Mouse (Mus musculus): ENCODE measurements around the gene Gse1.

DNA sequence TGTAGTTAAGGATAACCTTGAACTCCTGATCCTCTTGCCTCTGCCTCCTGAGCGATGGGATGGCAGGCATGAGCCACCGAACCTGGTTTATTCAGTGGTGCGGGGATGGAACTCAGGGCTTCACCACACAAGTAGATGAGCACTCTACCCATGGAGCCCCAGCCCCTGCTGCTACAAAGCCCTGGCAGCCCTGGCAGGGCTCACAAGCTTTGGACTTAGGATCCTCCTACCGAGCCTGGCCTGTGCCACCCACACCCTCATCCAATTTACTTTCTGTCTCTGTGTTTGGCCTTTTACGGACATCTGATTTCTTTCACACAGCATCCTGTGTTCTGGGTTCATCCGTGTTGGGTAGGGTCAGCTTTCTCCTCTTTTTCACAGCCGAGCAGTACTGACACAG is 88.5 kb downstream of the Gse1 start:
- no peak for TF ChIP-seq TAL1 (IDR thresholded peaks at IDR 0.05; ENCODE audit: low read length)
- no peak for TF ChIP-seq GATA1 (IDR thresholded peaks at IDR 0.05; ENCODE audit: low read length)
